Mouse (Mus musculus): ENCODE results near the gene Sema4c. TPM values are rescaled to one million over a fixed set of nuclear protein-coding genes. Genes with fewer than 3 reads are reported as not detected.

Gene Sema4c
- polyA plus RNA-seq, 1 experiment, result 4.7 TPM

DNA sequence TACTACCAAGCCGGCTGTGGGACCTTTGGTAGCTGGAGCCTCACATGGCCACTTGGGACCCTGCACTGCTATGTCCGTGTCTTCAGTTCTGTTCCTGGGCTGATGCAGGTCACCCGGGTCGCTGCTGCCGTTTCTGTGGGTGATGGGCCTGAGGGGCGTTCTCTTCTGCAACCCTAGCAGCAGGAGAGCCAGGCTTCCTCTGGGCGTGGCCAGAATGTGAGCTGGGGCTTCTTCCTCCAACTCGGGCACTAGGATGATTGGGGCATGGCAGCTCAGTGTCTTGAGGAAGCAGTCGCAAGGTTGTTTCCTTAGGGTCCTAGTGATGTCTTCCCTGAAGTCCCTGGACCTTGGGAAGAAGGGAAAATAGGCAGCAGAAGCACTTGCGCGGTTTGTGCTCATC, 38.5 kb downstream of the Sema4c start:
- DNase-seq (ENCODE audit: low read depth, low spot score), result no peak
- WGBS, result 74% methylated on average over 11 of the region's 11 CpGs

DNA sequence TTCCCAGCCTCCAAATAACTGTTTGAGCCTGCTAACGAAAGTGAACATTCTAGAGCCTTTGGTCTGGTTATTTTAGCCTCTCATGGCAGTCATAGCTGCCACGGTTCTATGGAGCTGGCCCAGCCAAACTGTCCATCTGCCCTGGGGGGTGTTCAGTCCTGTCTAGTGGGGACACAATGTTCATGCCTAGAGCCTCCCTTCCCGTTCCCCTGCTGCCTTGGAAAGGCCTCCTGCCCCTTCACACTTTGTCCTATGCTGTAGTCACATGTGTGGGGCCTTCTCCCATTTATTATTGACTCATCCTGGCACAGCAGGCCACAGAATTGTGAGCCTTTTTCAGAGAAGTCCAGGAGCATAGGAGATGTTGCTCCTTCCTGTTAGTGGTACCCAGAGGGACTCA, 39.9 kb downstream of the Sema4c start:
- 74% methylated on average over 3 of the region's 3 CpGs for WGBS
- no peak for DNase-seq (ENCODE audit: low read depth, low spot score)

DNA sequence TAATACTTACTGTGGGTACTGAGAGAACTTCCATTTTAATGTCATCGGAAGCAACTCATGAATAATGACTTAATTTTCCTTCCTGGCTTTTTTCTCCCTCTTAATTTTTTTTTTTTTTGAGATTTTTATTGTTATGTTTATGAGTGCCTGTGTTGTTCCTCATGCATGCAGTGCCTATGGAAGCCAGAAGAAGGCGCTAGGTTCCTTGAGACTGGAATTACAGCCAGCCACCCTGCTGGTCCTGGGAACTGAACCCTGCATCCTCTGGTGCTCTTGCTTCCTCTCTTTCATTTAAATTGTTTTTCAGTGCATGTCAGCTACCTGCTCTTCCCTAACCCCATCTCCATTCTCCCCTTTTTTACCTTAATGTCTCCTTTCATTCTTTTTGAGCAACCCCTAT, 44.4 kb downstream of the Sema4c start:
- 71% methylated on average over 2 of the region's 2 CpGs for WGBS
- DNase-seq (ENCODE audit: low read depth, low spot score), result no peak

DNA sequence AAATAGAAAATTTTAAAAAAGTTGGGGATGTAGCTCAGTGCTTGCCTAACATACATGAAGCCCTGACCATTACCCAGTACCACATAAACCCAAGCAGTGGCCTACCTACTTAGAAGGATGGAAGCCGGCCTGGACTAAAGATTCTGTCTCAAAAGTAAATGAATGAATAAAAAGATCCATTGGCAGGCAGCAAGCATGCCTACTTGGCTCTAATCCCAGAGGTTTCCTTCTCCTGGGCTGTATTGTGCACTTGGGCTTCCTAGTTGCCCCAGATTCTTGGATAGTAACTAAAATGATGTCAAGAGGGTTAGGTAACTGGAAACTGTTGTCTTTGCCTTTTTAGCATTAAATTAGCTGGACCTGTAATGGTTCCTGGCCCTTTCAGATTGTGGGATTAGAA, 44.8 kb downstream of the Sema4c start:
- WGBS, result 9% methylated on average over 1 of the region's 1 CpGs
- no peak for DNase-seq (ENCODE audit: low read depth, low spot score)

DNA sequence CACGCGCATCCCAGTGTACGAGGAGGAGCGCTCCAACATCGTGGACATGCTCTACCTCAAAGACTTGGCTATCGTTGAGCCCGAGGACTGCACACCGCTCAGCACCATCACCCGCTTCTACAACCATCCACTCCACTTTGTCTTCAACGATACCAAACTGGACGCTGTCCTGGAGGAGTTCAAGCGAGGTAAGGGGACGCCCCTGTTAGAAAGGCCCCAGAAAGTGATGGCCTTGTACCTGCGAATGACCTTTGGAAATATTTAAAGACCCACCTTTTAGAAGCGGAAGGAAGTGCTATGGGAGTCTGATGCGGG, 45.2 kb downstream of the Sema4c start:
- no peak for DNase-seq (ENCODE audit: low read depth, low spot score)
- WGBS, result 3% methylated on average over 16 of the region's 16 CpGs

DNA sequence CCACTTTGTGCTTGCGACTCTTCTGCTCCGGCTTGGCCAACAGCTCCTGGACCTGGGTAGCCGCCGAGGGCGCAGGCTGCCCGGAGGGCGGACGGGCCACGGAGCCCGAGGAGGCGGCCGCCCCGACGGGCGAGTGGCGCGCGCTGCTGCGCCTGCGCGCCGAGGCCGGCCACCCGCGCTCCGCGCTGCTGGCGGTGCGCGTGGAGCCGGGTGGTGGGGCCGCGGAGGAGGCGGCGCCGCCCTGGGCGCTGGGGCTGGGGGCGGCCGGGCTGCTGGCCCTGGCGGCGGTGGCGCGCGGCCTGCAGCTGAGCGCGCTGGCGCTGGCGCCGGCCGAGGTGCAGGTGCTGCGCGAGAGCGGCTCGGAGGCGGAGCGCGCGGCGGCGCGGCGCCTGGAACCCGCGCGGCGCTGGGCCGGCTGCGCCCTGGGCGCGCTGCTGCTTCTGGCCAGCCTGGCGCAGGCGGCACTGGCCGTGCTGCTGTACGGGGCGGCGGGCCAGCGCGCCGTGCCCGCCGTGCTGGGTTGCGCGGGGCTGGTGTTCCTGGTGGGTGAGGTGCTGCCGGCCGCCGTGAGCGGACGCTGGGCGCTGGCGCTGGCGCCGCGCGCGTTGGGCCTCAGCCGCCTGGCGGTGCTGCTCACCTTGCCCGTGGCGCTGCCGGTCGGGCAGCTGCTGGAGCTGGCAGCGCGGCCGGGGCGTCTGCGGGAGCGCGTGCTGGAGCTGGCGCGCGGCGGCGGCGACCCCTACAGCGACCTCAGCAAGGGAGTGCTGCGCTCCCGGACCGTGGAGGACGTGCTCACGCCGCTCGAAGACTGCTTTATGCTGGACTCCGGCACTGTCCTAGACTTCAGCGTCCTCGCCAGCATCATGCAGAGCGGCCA, 45.8 kb downstream of the Sema4c start:
- no peak for DNase-seq (ENCODE audit: low read depth, low spot score)
- 3% methylated on average over 123 of the region's 126 CpGs for WGBS

DNA sequence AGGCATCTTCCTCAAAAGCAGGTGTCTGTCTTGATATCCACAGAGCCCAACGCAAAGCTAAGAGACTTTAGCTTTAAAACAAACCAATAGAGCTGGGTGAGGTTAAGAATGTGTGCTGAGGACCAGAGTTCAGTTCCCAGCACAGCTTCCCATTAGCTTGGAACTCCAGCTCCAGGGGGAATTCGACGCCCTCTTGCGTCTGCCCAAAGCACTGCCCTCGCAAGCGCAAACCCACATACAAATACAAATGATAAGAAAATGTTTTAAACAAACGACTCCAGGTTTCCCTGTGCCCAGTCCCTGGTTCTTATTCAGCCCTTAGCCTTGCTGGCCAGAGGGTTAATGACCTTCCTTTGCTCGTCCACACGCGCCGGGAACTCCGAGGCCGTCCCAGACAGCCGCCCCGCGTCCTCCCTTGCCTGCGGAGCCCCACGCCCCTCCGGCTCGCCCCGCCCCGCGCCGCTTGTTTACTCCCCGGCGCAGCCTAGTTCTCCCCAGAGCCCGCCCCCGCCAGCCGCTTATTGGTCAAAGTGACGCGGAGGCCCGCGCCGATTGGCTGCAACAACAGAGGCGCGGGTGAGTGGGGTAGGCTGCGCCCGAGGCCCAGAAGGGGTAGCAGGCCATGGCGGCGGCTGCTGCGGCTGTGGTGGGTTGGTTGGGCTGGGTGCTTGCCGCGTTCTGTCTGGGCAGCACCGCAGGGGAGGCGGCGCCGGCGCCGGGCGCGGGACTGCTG, 46.7 kb downstream of the Sema4c start, which contains the start of gene Cnnm3:
TSS of gene Cnnm3 (plus strand) at position 579 of the 733 bp plus-strand sequence.
- peak; percentile 96 for DNase-seq (ENCODE audit: low read depth, low spot score)

DNA sequence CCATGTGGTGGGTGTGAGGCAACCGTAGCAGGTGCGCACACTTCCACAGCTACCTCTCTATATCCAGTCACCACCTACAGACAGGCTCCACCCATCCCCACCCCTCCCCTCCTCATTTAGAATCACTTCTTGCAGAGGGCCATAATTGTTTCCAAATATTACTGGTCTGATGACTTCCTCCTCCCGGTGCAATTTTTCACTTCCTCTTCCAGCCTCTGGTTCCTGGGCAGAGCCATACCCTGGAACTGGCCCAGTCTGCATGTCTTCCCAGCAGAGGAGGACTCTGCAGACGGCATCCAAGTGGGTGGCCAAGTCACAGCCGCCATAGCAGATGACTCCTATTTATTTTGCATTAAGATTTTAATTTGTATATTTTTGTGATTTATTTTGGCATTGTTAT, 49.9 kb downstream of the Sema4c start:
- DNase-seq (ENCODE audit: low read depth, low spot score), result no peak
- WGBS, result 51% methylated on average over 5 of the region's 5 CpGs

More for the DNA sequence above, 46.7 kb downstream of the Sema4c start, which contains the start of gene Cnnm3:
- 2% methylated on average over 51 of the region's 51 CpGs for WGBS

DNA sequence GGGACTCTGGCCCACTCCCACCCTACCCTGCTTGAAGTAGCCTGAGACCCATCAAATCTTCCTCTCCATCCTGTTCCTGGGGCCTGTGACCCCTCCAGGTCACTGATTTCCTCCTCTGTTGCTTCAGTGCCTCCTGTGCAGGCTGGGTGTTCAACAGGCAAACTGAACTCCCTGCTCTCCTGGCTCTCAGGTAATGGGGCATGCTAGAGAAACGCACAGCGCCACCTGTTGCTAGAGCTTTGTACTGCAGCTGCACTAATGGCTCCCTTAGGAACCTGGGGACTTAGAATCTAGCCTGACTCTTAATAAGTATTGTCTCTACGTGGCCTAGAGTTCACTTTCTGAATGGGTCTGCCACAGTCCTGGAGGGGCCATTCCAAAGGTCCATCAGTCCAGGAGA, 56.9 kb downstream of the Sema4c start:
- 4% methylated on average over 3 of the region's 3 CpGs for WGBS
- DNase-seq (ENCODE audit: low read depth, low spot score), result no peak

Other genes with a start within 250 kb of the Sema4c start
- 24.1 and 48.4 TPM in 2 replicates for gene Kansl3, start 189.2 kb downstream of the Sema4c start, polyA plus RNA-seq (2012; rRNA removed)
- gene Fer1l5, start 186.1 kb downstream of the Sema4c start, polyA plus RNA-seq (2012; rRNA removed), result not detected in 2 replicates
- gene Lman2l, start 113.1 kb downstream of the Sema4c start, polyA plus RNA-seq (2012; rRNA removed), result 8.1 and 9.3 TPM in 2 replicates
- gene Cnnm4, start 86.7 kb downstream of the Sema4c start, polyA plus RNA-seq (2012; rRNA removed), result 103 and 109 TPM in 2 replicates
- gene Cnnm3, start 46.5 kb downstream of the Sema4c start, polyA plus RNA-seq (2012; rRNA removed), result 12.8 and 13.7 TPM in 2 replicates
- 6.5 and 8.1 TPM in 2 replicates for gene Ankrd23, start 21.5 kb downstream of the Sema4c start, polyA plus RNA-seq (2012; rRNA removed)
- 0.08 TPM in 1 of 2 replicates, not detected in the other for gene Gm42417, start 18.9 kb downstream of the Sema4c start, polyA plus RNA-seq (2012; rRNA removed)
- gene Ankrd39, start 10.9 kb downstream of the Sema4c start, polyA plus RNA-seq (2012; rRNA removed), result 9.4 and 11.2 TPM in 2 replicates
- 0.73 and 1.2 TPM in 2 replicates for gene Fam178b, start 124.8 kb upstream of the Sema4c start, polyA plus RNA-seq (2012; rRNA removed)
- gene Cox5b, start 133.1 kb upstream of the Sema4c start, polyA plus RNA-seq (2012; rRNA removed), result 760 and 804 TPM in 2 replicates
- gene 4933424G06Rik, start 151.8 kb upstream of the Sema4c start, polyA plus RNA-seq (2012; rRNA removed), result not detected in 2 replicates
- 80.7 and 107 TPM in 2 replicates for gene Actr1b, start 156.1 kb upstream of the Sema4c start, polyA plus RNA-seq (2012; rRNA removed)
- 6.9 and 8.0 TPM in 2 replicates for gene Zap70, start 203.4 kb upstream of the Sema4c start, polyA plus RNA-seq (2012; rRNA removed)